Mouse (Mus musculus) hindbrain, postnatal 0 days (tissue): Measurements from ENCODE around the gene 4931428F04Rik. TPM values are rescaled to one million over a fixed set of nuclear protein-coding genes. Genes with fewer than 3 reads are reported as not detected.

ENCODE experiments used
- ATAC-seq: fragments of 200-750 bp; cut with Nextera tagmentation; 2 replicates; pipeline ENCODE4 v1.8.0; 2017; ENCODE audit warnings: mild to moderate bottlenecking, moderate TSS enrichment, moderate library complexity
- DNase-seq: peaks from one replicate; pipeline ENCODE4 v3.0.0-alpha.2; 2015; ENCODE audit warnings: low spot score
- H3K27ac ChIP-seq: fragments of 300-500 bp; sonication (generic); 2 replicates; pipeline ENCODE4 v1.5.1; 2014; ENCODE audit warnings: mild to moderate bottlenecking
- H3K27me3 ChIP-seq: fragments of 300-500 bp; sonication (generic); 2 replicates; pipeline ENCODE4 v1.6.1; 2014; ENCODE audit warnings: low read length, mixed read lengths; ENCODE audit not compliant: insufficient read depth
- H3K36me3 ChIP-seq: fragments of 300-500 bp; sonication (generic); 2 replicates; pipeline ENCODE4 v1.6.1; 2014; ENCODE audit warnings: low read length, mixed read lengths; ENCODE audit not compliant: insufficient read depth
- H3K4me1 ChIP-seq: fragments of 300-500 bp; sonication (generic); 2 replicates; pipeline ENCODE4 v1.6.1; 2014; ENCODE audit warnings: antibody characterized with exemption, low read length, mixed read lengths; ENCODE audit not compliant: insufficient read depth
- H3K4me2 ChIP-seq: fragments of 300-500 bp; sonication (generic); 2 replicates; pipeline ENCODE4 v1.6.1; 2014; ENCODE audit warnings: low read depth, mild to moderate bottlenecking, low read length, moderate library complexity, mixed read lengths
- H3K4me3 ChIP-seq: fragments of 300-500 bp; sonication (generic); 2 replicates; pipeline ENCODE4 v1.5.1; 2014; ENCODE audit warnings: low read length
- H3K9ac ChIP-seq: fragments of 300-500 bp; sonication (generic); replicated peaks from 2 replicates; pipeline ENCODE4 v1.6.1; 2014; ENCODE audit warnings: mild to moderate bottlenecking, low read length, moderate library complexity, mixed read lengths
- H3K9me3 ChIP-seq: fragments of 300-500 bp; sonication (generic); 2 replicates; pipeline ENCODE4 v1.6.1; 2016; ENCODE audit warnings: low read length, mixed read lengths
- CTCF ChIP-seq: IDR thresholded peaks from 2 replicates; pipeline ENCODE4 v1.5.1; 2016; ENCODE audit warnings: antibody characterized with exemption, control low read depth, low read depth
- WGBS: fragments of 180-500 bp; shearing (Covaris S2); extraction: QIAGEN DNeasy Blood & Tissue Kit; methylation state at CpG from one replicate; pipeline ENCODE4 v1.1.7; 2014; 5-methylcytosine and 5-hydroxymethylcytosine counted together
- polyA plus RNA-seq: library from polyadenylated mRNA; unstranded; fragments of >200 nt; fragmentation: Nextera tagmentation; extraction: Ambion mirVana; gene quantifications from 2 replicates; pipeline ENCODE4 v1.2.1, GENCODE M21; 2015
- total RNA-seq: library from RNA; depleted of rRNA; stranded (reverse); fragments of >200 nt; gene quantifications from 2 replicates; pipeline ENCODE4 v1.2.3, GENCODE M21; 2014

The 4931428F04Rik gene
- total and polyA plus RNA-seq, 2 experiments from 2014 or later, result 52.3 to 82.8 TPM

- 0 out of 2 replicates have a peak overlapping the region, but pooled peaks have one; percentile 54 for H3K9ac ChIP-seq
- no peak for ATAC-seq
- 6% methylated on average over 39 of the region's 39 CpGs for WGBS
Observed at GRCm38 (mm10) chr8:105270101-105270915, 19.4 kb downstream of the 4931428F04Rik start.

GRCm38 (mm10) chr8:105269461-105269947 lies 20.2 kb downstream of the 4931428F04Rik start, which contains the start of gene Hsf4:
Hsf4 (plus strand) TSS chr8:105269801.
- no peak for ATAC-seq
- no peak for DNase-seq
- under 1% methylated on average over 42 of the region's 42 CpGs for WGBS
- Histone ChIP-seq H3K9ac (peak within 1 kb of the TSS; percentile 54), H3K27me3 (peaks cover 45% of the 10 kb centered on the region), H3K4me3 (peak within 1 kb of the TSS; percentile 46), H3K36me3 (no peaks in the 10 kb centered on the region), H3K4me1 (peaks cover 17% of the 10 kb centered on the region), H3K4me2 (peak within 1 kb of the TSS; percentile 85), H3K9me3 (no peaks in the 10 kb centered on the region), H3K27ac (peak within 1 kb of the TSS; percentile 41; the same call in 1 of the 2 replicates)
- no peak for TF ChIP-seq CTCF

More at GRCm38 (mm10) chr8:105270101-105270915, 19.4 kb downstream of the 4931428F04Rik start:
- peaks cover 45% of the 10 kb centered on the region for H3K27me3 ChIP-seq
- no peak overlapping the region for H3K27ac ChIP-seq
- H3K4me1 ChIP-seq, result peaks cover 17% of the 10 kb centered on the region
- no peaks in the 10 kb centered on the region for H3K36me3 ChIP-seq
- no peak for TF ChIP-seq CTCF
- DNase-seq, result no peak
- peak overlapping the region; percentile 85 for H3K4me2 ChIP-seq
- peak overlapping the region; percentile 46 for H3K4me3 ChIP-seq
- H3K9me3 ChIP-seq, result no peaks in the 10 kb centered on the region

- peak overlapping the region; percentile 46 for H3K4me3 ChIP-seq
- H3K36me3 ChIP-seq, result no peaks in the 10 kb centered on the region
- H3K9ac ChIP-seq, result peak overlapping the region; percentile 54
- DNase-seq, result no peak
- WGBS, result under 1% methylated on average over 10 of the region's 10 CpGs
- no peaks in the 10 kb centered on the region for H3K9me3 ChIP-seq
- H3K4me1 ChIP-seq, result peaks cover 17% of the 10 kb centered on the region
- ATAC-seq, result peak; percentile 16; the same call in 1 of the 2 replicates
- TF ChIP-seq CTCF, result no peak
- H3K27me3 ChIP-seq, result peaks cover 45% of the 10 kb centered on the region
- H3K4me2 ChIP-seq, result peak overlapping the region; percentile 85
- peak overlapping the region; percentile 41; the same call in 1 of the 2 replicates for H3K27ac ChIP-seq
Observed at GRCm38 (mm10) chr8:105269075-105269458, 20.6 kb downstream of the 4931428F04Rik start.

GRCm38 (mm10) chr8:105268342-105269074 lies 21.2 kb downstream of the 4931428F04Rik start:
- no peaks in the 10 kb centered on the region for H3K36me3 ChIP-seq
- under 1% methylated on average over 53 of the region's 65 CpGs for WGBS
- peak overlapping the region; percentile 46 for H3K4me3 ChIP-seq
- H3K27ac ChIP-seq, result peak overlapping the region; percentile 41; the same call in 1 of the 2 replicates
- TF ChIP-seq CTCF, result peak; percentile 13; the same call in 1 of the 2 replicates
- H3K9ac ChIP-seq, result peak overlapping the region; percentile 54
- peak overlapping the region; percentile 85 for H3K4me2 ChIP-seq
- peak; percentile 97 for DNase-seq
- peaks cover 17% of the 10 kb centered on the region for H3K4me1 ChIP-seq
- H3K9me3 ChIP-seq, result no peaks in the 10 kb centered on the region
- ATAC-seq, result peak; percentile 90
- peaks cover 45% of the 10 kb centered on the region for H3K27me3 ChIP-seq

GRCm38 (mm10) chr8:105266775-105267174 lies 22.9 kb downstream of the 4931428F04Rik start:
- H3K4me2 ChIP-seq, result no peak overlapping the region
- H3K27ac ChIP-seq, result no peak overlapping the region
- DNase-seq (no peak), ATAC-seq (no peak)
- WGBS, result 18% methylated on average over 13 of the region's 13 CpGs
- H3K36me3 ChIP-seq, result no peaks in the 10 kb centered on the region
- no peak overlapping the region for H3K4me3 ChIP-seq
- no peaks in the 10 kb centered on the region for H3K9me3 ChIP-seq
- H3K27me3 ChIP-seq, result peaks cover 34% of the 10 kb centered on the region
- peaks cover 17% of the 10 kb centered on the region for H3K4me1 ChIP-seq
- TF ChIP-seq CTCF, result no peak
- no peak overlapping the region for H3K9ac ChIP-seq

GRCm38 (mm10) chr8:105265128-105265527 lies 24.5 kb downstream of the 4931428F04Rik start:
- Histone ChIP-seq H3K4me3 (peak overlapping the region; percentile 64), H3K36me3 (no peaks in the 10 kb centered on the region), H3K27ac (no peak overlapping the region), H3K9me3 (no peaks in the 10 kb centered on the region), H3K4me2 (peak overlapping the region; percentile 93), H3K9ac (no peak overlapping the region), H3K27me3 (peaks cover 27% of the 10 kb centered on the region), H3K4me1 (peaks cover 13% of the 10 kb centered on the region)
- no peak for DNase-seq
- no peak for TF ChIP-seq CTCF
- no peak for ATAC-seq
- 9% methylated on average over 10 of the region's 10 CpGs for WGBS
